Mouse (Mus musculus) megakaryocyte, embryonic 14.5 days (primary cell): ENCODE results near the gene Hcfc2.

ENCODE experiments used
- FLI1 ChIP-seq: IDR thresholded peaks from 2 replicates; pipeline ENCODE4 v1.6.1; 2012; ENCODE audit warnings: low read length, inconsistent platforms, mixed read lengths
- GATA1 ChIP-seq: IDR thresholded peaks from 3 replicates; pipeline ENCODE4 v1.6.1; 2012; ENCODE audit warnings: mixed read lengths, low read length, inconsistent platforms, borderline replicate concordance

DNA sequence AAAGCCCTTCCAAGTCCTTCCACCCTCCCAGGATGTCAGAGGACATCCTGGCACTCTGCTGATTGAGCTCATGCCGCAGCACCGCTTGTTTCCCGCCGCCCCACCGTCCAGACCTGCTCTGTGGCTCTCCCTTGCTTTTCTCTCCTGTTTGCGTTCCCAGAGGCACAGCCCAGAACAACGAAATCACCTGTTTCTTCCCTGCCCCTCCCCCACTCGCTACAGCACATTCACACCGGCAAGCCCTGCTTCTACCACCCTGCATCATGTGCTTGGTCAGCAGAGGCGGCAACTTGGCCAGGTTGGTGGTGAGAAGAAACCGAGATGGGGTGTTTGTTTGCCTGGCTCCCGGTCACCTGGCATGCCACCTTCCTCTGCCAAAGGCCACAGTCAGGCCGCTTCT, 81.9 kb downstream of the Hcfc2 start:
- TF ChIP-seq GATA1 (no peak), FLI1 (no peak)
